Mouse (Mus musculus) 3T3-L1 (cell line): ENCODE data around the gene Fbxo42.
"Not testable (repeated sequence)": the region's sequence is repeated elsewhere in the genome, so short reads cannot be mapped to it uniquely, and the experiment has no call there.

Experiments used
- DNase-seq: peaks from one replicate; pipeline ENCODE4 v3.0.0-alpha.2; 2015; ENCODE audit warnings: low read depth, low spot score

Gene Fbxo42

GRCm38 (mm10) chr4:141136126-141136525, 11.6 kb upstream of the Fbxo42 start:
- no peak for DNase-seq

DNA sequence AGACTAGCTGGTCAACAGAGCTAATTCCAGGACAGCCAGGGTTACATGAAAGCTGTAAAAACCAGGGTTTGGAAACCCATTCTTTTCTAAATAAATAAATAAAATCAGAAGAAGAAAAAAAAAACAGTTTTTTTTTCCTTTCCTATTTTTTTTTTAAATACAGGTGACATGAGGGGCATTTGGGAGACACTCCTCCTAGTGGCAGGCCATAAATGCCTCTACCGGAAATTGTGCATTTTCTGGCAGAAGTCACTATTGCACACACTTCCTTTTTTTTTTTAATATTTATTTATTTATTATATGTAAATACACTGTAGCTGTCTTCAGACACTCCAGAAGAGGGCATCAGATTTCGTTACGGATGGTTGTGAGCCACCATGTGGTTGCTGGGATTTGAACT, 10.0 kb upstream of the Fbxo42 start:
- not testable (repeated sequence) for DNase-seq

GRCm38 (mm10) chr4:141138425-141139115, 9.1 kb upstream of the Fbxo42 start:
- peak; percentile 78 for DNase-seq

DNA sequence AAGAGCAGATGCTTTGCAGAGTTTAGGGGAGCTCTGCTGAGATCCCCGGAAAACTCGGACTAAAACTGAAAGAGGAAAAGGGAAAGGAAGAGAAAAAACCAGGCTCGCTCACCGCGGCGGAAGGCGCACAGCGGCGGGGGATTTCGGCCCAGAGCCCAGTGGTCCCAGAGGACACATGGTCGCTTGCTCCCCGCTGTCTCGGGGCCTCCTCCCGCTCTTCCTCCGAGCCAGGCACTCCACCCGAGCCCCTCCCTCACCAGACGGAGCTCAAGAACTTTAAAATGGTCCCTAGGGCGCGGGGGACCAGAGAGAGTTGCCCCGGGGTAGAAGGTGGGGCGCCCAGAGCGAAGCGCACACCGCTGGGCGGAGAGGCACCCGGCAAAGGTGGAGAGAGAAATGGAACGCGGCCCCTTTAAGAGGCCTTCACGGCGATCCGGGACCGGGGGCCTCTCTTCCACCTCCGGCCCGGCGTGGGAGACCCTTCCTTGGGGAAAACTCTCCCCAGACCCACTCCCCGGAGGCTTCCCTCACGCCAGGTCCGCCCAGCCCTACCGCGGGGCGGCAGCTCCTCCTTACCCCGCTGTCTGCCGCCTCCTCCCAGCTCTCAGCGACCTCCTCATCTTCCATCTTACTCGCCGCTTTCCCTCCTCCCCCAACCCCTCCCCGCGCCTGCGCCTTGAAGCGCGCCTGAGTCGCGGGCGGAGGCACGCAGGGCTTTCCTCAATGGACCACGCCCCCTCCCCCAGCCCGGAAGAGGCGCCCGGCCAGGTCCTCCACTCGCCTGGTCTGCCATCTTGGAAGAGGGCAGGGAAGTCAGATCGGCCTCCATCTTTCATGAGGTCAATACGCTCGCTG, 8.4 kb upstream of the Fbxo42 start, which contains the start of gene Szrd1:
Gene Szrd1 (minus strand): TSS at position 660 of the 855 bp plus-strand sequence.
- DNase-seq = peak; percentile 99

- DNase-seq = not testable (repeated sequence)
These were observed 7.4 kb upstream of the Fbxo42 start for GRCm38 (mm10) chr4:141140354-141140753.

GRCm38 (mm10) chr4:141140967-141141366, 6.7 kb upstream of the Fbxo42 start:
- DNase-seq = no peak

DNA sequence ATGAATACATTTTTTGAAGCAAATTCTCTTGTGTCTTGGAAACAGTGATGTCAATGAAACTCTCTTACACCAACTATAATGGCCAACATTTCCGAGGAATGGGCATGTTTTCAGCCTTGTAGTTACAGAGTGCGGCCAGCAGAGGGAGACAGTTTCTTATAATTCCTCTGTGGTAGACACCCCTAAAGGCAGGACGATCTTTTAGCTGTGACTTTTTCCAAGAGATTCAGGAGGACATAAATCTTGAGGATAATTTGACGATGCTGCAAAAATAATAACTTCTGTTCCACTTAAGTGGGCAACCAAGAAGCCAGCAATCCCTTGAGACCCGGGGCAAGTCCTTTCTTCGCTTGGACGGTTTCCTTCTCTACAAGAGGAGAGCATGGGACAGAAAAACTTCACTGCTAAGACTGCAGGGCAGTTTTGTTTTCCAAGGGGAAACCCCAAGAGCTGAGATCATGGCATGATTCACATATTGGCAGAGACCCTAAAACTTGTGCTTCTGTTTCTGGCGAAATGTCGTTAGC, 5.4 kb upstream of the Fbxo42 start:
- DNase-seq = peak; percentile 94

- DNase-seq = not testable (repeated sequence)
These were observed 2.6 kb upstream of the Fbxo42 start for GRCm38 (mm10) chr4:141145124-141145523.

GRCm38 (mm10) chr4:141146491-141147033, 1.2 kb upstream of the Fbxo42 start:
- DNase-seq = no peak

GRCm38 (mm10) chr4:141148009-141148801, 492 bp downstream of the Fbxo42 start:
- DNase-seq = peak; percentile 72

GRCm38 (mm10) chr4:141149116-141149515, 1.4 kb downstream of the Fbxo42 start:
- DNase-seq = peak; percentile 40

DNA sequence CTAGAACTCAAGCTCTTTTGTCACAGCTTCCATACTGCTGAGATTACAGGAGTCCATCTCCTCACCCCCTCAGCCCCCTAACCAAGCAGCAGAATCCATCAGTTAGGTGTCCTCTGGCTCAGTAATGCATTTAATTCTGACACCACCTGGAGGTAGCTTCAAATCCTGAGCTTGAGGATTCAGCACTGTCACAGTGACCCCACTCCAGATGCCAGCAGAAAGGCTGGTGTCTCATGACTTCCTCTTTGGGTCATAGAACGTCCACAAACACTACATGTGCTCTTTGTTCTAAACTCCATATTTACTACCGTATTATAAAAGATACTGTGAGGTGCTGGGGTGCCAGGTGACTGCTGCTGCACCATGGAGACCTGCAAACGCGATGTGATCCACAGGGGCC, 9.8 kb downstream of the Fbxo42 start:
- no peak for DNase-seq

DNA sequence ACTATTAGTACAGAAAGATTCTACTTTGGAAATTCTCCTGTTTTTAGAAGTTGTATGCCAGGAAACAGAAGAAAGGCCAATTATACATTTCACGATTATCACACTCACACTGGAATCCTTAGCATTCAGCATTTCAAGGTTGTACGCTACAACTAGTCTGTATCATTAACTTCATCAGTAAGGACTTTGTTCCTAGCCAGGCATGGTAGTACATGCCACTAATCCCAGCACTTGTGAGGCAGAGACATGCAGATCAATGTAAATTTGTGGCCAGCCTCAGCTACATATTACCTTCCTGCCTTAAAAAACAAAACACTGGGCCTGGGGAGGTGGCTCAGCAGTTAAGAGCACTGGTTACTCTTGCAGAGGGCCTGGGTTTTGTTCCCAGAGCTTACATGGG, 10.9 kb downstream of the Fbxo42 start:
- no peak for DNase-seq

- no peak for DNase-seq
These were observed 11.4 kb downstream of the Fbxo42 start for GRCm38 (mm10) chr4:141159093-141159492.

- DNase-seq = no peak
These were observed 12.0 kb downstream of the Fbxo42 start for GRCm38 (mm10) chr4:141159666-141160065.

DNA sequence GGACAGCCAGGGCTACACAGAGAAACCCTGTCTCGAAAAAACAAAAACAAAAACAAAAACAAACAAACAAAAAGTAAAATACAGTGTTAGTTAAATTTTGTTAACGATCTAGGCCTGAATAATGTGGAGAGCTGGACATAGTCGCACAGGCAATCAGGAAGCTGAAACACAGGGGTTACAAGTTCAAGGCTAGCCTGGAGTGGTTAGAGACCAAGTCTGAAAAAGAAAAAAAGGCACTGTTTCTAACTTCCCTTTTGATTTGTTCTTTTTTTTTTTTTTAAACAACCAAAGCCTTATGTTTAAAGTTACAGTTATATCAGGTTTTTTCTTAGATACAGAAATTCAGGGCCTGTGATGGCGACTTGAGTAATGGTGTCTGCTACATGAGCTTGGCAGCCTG, 12.5 kb downstream of the Fbxo42 start:
- DNase-seq = no peak

GRCm38 (mm10) chr4:141161699-141162208, 14.0 kb downstream of the Fbxo42 start:
- no peak for DNase-seq

DNA sequence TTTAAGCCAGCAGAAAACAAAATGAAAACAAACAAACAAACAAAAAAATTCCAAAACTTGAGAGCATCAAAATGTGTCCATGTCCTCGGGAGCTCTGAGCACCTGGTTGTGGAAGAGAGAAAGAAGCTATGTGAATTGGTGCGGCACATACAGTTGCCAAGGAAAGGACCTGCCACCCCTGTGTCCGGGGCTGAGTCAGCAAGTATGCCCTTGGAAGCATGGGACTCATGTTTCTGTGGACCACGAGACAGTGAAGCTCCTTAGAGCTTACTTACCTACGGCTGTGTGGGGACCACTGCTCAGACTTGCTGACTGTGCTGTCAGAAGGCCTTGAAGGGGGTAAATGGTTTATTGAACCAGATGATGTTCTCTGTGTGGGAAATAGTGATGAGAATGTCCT, 16.0 kb downstream of the Fbxo42 start:
- DNase-seq = no peak

DNA sequence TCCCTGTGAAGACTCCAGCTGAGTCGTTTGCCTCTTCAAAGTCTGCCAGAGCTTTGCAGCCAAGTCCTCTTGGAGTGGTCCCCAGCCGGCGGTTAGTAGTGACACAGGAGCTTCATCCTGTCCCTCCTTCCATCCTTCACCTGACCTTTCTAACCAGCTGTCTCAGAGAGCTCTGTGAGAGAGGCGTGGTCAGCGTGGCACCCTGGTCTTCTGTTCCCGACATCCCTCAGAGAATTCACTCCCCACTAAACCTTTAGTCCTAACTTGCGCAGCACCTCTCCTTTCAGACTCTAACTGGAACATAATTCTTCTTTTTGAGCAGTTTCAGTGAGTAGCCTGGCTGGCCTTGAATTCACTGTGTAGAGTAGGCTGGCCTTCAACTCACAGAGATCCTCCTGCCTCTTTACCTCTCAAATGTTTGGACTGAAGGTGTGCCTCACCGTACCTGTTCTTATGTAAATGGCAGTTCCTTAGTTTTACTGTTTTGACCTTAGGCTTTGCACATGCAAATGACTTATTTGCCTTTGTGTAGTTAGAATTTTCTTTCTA, 18.1 kb downstream of the Fbxo42 start:
- no peak for DNase-seq

DNA sequence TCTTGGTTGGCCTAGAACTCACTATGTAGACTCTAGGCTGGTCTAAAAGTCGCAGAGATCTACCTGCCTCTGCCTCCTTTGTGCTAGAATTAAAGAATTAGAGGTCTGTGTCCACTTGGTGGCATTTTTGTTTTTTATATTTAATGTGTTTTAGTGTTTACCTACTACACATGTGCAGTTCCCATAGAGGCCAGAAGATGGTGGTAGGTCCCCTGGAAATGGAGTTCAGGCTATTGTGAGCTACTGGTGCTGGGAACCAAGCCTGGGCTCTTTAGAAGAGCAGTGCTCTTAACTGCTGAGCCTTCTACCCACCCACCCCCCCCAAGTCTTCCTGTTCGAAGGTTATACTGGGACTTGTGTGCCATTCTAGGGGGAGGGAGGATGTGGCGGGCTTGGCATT, 19.4 kb downstream of the Fbxo42 start:
- no peak for DNase-seq

DNA sequence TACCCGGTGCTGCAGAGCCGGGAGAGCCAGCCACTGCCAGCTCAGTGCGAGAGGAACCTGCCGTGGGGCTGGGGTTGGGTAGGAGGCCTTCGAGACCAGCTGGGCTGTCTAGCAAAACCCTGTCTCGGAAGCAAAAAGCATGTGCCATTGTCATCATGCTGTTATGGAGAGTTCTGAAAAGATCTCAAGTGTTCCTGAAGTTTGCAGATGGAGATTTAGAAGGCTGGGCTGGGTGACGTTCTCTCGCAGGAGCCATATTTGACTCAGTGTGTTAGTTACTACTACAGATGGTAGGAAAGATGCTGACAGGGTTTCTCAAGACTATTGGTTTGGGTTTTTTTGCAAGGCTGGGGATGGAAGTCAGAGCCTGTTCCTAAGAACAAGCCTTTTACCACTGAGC, 24.4 kb downstream of the Fbxo42 start:
- no peak for DNase-seq
